Mouse (Mus musculus) right cerebral cortex, postnatal 4 days (tissue): Measurements from ENCODE around the gene Trim69.

Experiments used
- DNase-seq: peaks from one replicate; pipeline ENCODE4 v3.0.0-alpha.2; 2022

Trim69 gene

DNA sequence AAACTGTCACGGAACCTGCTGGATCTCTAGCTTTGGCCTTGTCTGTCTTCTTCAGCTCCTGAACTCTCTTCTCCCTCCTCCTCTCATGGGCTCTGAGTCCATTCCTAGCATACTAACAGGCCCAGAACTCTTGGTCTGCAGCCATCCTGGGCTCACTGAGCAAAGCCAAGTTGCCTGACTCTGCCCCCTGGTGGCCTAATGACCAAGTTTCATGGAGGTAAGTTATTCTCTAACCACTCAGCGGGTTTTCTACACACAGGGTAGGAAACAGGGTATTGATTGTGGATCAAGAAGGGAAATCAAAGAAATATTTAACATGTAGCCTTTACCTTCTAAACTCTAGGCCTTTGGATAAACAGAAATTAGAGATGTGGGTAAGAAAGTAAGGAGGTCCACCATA lies at the start of gene Trim69:
Trim69 (plus strand) TSS at position 21 of the 400 bp plus-strand sequence.
- peak; percentile 77 for DNase-seq

DNA sequence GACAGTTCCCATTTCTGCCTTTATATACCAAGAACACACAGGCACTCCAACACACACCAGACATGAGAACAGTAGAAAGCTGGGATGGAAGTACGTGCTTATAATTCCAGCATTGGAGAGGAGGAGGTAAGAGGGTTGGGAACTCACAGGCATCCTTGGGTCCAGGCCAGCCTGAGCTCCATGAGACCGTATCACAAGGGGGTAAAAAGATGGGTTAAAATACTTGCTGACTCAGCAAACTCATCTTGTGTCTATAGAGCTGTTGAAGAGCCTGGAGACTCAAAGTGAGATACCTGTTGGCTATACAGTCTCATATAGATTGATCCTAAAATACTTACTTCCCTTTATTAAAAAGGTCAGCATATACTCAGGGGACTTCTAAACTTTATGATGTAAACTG lies 43.6 kb upstream of the Trim69 start:
- no peak for DNase-seq

DNA sequence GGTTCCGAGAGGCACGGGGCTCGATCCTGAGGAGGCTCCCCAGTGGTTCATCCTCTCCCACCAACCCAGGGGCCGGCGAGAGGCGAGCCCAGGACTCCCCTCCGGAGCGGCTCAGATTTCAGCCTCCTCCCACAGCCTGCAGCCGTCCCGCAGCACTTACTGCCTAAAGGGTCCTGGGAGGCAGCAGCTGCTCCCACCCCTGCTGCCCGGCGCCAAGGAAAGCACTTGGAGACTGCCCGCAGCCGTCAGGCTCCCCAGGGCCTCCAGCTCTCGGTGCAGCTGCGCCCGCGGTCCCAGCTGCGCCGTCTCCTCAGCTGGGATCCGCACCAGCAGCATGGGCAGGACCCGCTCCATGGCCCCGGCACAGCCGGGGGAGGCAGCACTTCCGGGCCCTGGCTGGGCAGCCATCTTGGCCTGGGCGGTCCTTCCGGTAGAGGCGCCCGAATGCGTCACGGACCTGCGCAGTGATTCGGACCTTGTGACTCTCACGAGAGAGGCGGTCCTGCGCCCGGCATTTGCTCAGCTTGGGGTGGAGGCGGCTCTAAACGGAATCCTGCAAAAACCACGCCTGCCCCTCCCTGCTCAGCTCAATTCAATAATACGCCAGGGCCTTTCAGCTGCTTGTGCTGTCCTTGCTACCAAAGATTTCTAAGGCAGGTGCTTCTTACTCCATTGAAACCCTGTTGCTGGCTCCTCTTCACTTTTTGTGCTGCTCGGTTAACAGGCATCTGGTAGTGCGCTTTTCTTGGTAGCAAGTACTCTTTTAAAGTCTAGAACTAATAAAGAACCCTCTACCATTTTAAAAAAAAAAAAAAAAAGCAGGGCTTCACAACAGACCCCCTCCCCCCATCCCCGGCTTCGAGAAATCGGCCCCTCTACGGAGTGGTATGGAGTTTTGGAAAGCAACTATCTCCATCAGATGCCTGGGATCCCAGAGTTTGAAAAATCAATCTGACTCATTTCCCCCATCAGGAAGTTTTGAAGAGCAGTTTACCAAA lies 42.2 kb upstream of the Trim69 start, which contains the start of gene Spg11:
Spg11 (minus strand) TSS at position 426 of the 998 bp plus-strand sequence.
- DNase-seq = peak; percentile 94

DNA sequence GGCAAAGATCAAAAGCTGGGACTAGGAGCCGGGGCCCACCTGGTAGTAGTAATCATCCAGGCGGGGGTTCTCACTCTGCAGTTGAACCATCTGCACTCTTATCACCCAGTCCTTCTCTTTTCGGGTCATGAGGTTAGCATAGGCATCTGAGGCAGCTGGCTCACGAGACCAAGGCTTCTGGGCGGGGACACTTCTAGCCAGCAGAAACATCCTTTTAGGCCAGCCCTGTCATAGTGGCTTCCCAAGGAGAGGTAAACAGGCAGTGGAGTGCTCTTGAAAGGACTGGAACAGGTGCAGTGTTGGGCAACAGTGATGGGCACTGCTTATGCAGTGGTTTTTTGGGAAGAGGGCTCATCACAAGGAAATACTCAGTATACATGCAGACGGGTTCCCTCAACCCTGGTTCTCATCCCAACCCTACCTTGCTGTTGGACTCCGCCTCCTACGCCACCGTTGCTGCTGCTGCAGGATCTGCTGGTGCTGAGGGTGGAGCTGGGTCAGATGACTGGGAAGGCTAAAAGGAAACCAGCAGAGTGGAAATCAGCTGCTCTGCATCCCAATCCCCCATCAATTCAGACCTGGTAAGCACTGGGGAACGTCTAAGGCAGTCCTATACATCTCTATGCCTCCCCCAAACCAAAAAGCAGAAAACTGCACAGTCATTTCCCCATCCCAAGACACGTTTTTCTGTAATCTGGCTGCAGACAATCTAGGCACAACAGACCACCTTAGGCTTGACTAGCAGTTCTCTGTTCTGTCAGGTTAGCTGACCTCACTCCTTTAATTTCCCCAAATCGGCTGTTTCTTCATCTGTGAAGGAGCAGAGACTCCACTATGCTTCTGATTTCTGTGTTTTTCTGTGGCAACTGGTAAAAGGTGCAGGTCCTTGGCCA lies 34.6 kb upstream of the Trim69 start:
- DNase-seq = no peak

- no peak for DNase-seq
These were observed 33.6 kb upstream of the Trim69 start for GRCm38 (mm10) chr2:122126765-122127347.

- no peak for DNase-seq
These were observed 32.9 kb upstream of the Trim69 start for GRCm38 (mm10) chr2:122127635-122128034.

DNA sequence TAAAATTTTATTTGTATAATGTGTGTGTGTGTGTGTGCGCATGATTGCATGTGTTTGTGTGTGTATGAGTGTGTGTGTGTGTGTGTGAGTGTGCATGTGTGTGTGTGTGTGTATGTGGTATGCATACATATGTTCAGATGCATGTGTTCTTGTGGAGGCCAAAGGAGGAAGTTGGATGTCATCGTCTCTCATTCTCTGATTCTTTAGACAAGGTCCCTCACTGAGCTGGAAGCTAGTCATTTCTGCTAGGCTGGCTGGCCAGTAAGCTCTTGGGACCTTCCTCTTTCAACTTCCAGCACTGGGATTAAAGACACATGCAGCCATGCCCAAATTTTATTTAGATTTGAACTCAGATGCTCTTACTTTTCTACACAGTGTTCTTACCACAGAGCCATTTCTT lies 28.4 kb upstream of the Trim69 start:
- DNase-seq = no peak

DNA sequence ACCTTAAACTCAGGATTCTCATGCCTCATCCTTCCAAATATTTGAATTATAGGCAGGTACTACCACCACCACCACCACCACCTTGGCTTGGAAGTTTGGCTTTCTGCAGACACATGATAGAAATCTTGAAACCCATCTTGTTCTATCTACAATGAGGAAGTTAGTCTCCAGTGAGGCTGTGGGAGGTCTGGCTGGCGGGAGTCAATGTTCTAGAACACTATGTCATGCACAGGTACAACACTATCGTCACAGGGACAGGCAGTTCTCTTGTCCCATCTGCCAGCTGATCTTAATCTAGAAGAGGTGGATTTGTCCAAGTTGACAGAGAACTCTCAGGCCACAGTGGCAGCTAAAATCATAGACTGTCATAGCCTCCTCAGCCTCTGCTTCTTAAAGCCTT lies 27.9 kb upstream of the Trim69 start:
- DNase-seq = no peak

GRCm38 (mm10) chr2:122137839-122138465 lies 22.5 kb upstream of the Trim69 start:
- no peak for DNase-seq

DNA sequence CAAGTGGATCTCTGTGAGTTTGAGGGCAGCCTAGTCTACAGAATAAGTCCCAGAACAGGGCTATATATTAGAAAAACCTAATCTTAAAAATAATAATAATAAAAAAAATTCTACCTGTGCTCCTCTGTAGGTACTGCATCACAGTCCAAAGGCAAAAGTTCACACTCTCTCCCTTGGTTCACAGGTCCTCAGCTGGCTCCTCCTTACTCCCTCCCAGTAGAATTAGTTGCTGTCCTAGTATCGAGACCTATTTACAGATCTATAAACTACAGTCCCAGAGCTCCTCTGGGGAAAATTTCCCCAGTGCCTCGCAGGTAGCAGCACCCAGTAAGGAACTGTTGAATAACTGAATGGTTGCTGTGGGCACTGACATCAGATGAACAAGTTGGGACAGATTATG lies 19.7 kb upstream of the Trim69 start:
- no peak for DNase-seq

GRCm38 (mm10) chr2:122141332-122141967 lies 19.1 kb upstream of the Trim69 start:
- no peak for DNase-seq

DNA sequence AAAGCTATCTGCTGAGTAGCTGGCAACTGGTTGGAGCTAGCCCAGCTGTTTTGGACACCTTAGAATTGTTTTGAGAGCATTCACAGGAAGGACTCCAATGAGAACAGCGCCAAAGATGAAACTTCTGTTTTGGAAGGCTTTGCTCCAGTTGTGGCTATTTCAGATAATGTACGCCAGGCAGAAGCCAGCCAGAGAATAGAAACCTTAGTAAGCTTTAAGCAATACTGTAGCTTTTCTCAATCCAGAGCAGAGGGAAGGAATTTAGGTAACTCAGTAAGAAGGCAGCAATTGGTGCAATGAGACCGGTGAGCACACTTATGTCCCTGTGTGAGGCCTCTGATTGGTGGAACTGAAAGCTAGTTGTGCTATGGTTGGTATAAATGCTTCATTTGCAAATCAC lies 17.4 kb upstream of the Trim69 start:
- no peak for DNase-seq

DNA sequence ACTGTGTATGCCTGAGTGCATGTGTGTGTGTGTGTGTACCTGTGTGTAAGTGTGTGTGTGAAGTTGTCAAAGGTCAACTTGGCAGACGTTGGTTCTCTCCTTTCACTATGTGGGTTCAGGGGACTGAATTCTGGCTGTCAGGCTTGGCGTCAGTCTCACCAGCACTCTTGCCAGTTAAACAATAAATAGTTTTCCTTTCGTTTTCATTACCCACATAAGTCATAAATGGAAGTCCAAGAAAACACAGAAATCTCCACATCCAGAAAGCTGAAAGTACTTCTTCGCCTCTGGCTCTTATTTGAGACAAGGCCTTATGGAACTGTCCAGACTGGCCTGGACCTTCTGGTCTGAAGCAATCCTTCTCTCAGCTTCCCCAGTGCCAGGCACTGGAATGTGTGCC lies 14.7 kb upstream of the Trim69 start:
- DNase-seq = no peak

- DNase-seq = no peak
These were observed 13.8 kb upstream of the Trim69 start for GRCm38 (mm10) chr2:122146687-122147086.

DNA sequence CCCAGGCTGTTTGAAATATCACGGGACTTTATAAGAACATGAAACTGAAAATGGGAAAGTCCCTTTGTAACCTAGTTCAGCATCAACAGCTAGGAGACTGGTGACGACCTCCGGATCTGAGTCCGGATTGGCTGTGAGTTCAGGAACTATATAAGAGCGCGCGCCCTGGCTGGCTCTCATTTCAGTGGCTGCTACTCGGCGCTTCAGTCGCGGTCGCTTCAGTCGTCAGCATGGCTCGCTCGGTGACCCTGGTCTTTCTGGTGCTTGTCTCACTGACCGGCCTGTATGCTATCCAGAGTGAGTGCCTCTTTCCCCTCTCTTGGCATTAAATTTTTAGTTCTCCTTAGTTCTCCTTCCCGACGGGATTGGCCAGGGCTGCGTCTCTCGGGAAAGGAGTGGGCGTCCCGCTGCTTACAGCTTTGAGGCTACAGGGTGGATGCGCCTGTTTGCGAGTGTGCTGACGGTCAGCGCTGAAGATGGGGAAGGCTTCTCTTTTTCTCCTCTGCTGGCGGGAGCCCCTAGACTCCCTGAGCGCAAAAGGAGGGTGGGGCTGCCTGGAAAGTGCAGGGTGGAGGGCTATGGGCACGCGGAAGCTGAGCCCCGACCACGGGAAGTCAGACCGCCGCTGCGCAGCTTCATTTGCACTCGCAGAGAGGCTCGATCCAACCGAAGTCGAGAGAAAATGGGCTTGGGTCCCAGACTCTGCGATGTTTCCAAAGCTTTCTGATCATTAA lies 12.8 kb upstream of the Trim69 start, which contains the start of gene B2m:
B2m (plus strand) TSS at position 179 of the 734 bp plus-strand sequence.
- peak; percentile 89 for DNase-seq

GRCm38 (mm10) chr2:122148242-122148917 lies 12.1 kb upstream of the Trim69 start:
- DNase-seq = peak; percentile 11

DNA sequence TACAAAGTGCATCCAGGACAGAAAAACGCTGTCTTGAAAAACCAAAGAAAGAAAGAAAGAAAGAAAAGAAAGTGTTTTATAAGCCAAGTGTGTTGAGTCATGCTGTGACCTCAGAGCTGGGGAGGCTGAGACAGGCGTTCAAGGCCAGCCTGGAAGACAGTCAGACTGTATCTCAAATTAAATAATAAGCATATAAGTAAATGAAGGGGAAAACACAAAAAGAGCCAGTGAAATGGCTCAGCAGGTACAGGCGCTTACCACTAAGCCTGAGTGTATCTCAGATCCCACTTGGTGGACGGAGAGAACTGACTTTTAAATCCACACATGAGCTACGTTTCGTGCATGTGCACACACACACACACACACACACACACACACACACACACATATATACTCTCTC lies 11.2 kb upstream of the Trim69 start:
- no peak for DNase-seq

GRCm38 (mm10) chr2:122149716-122150115 lies 10.8 kb upstream of the Trim69 start:
- no peak for DNase-seq

DNA sequence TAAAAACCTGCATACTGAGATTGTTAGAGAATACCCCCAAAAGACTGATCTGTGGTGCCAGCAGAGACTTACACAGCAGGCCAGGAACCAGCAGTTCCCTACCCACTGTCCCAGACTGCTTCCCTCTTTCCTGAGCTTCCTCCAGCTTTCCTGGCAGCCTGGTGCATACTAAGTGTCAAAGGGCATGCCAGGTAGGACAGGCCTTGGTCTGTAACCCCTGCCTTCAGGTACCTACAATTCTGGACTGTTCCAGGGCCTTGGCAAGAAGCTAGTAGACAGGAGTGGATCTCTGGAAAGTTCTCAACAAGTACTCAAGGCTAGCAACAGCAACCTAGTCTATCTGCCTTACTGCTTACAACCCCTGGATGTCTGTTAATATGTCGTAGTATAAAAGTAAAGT lies 9.3 kb upstream of the Trim69 start:
- DNase-seq = no peak

- no peak for DNase-seq
These were observed 7.7 kb upstream of the Trim69 start for GRCm38 (mm10) chr2:122152850-122153249.
